Mouse (Mus musculus) midbrain, embryonic 11.5 days (tissue): ENCODE measurements around the gene Gm973. TPM values are rescaled to one million over a fixed set of nuclear protein-coding genes. Genes with fewer than 3 reads are reported as not detected.

Source experiments
- ATAC-seq: fragments of 200-750 bp; cut with Nextera tagmentation; 2 replicates; pipeline ENCODE4 v1.8.0; 2017; ENCODE audit warnings: moderate TSS enrichment, moderate library complexity; ENCODE audit not compliant: low FRiP score
- DNase-seq: peaks from one replicate; pipeline ENCODE4 v3.0.0; 2015; ENCODE audit warnings: low spot score; ENCODE audit errors: missing footprints
- H3K27ac ChIP-seq: fragments of 300-500 bp; sonication (generic); 2 replicates; pipeline ENCODE4 v1.5.1; 2014; ENCODE audit warnings: low read depth, low read length
- H3K27me3 ChIP-seq: fragments of 300-500 bp; sonication (generic); 2 replicates; pipeline ENCODE4 v1.6.1; 2014; ENCODE audit warnings: mild to moderate bottlenecking, low read length, moderate library complexity, mixed read lengths; ENCODE audit not compliant: control insufficient read depth, insufficient read depth
- H3K36me3 ChIP-seq: fragments of 300-500 bp; sonication (generic); 2 replicates; pipeline ENCODE4 v1.6.1; 2014; ENCODE audit warnings: mild to moderate bottlenecking, low read length, moderate library complexity, mixed read lengths; ENCODE audit not compliant: control insufficient read depth, insufficient read depth
- H3K4me1 ChIP-seq: fragments of 300-500 bp; sonication (generic); 2 replicates; pipeline ENCODE4 v1.6.1; 2014; ENCODE audit warnings: low read length; ENCODE audit not compliant: control insufficient read depth, insufficient read depth
- H3K4me2 ChIP-seq: fragments of 300-500 bp; sonication (generic); 2 replicates; pipeline ENCODE4 v1.6.1; 2014; ENCODE audit warnings: mild to moderate bottlenecking, moderate library complexity
- H3K4me3 ChIP-seq: fragments of 300-500 bp; sonication (generic); 2 replicates; pipeline ENCODE4 v1.5.1; 2014; ENCODE audit warnings: low read depth, low read length
- H3K9ac ChIP-seq: fragments of 300-500 bp; sonication (generic); 2 replicates; pipeline ENCODE4 v1.6.1; 2014; ENCODE audit warnings: low read length
- H3K9me3 ChIP-seq: fragments of 300-500 bp; sonication (generic); 2 replicates; pipeline ENCODE4 v1.6.1; 2016; ENCODE audit warnings: low read length; ENCODE audit not compliant: control insufficient read depth
- WGBS: fragments of 180-500 bp; shearing (Covaris S2); extraction: QIAGEN DNeasy Blood & Tissue Kit; methylation state at CpG from one replicate; pipeline ENCODE4 v1.1.7; 2014; 5-methylcytosine and 5-hydroxymethylcytosine counted together
- polyA plus RNA-seq: library from polyadenylated mRNA; unstranded; fragments of >200 nt; fragmentation: Nextera tagmentation; extraction: Ambion mirVana; gene quantifications from 2 replicates; pipeline ENCODE4 v1.2.1, GENCODE M21; 2014

Gm973 gene
- polyA plus RNA-seq, 1 experiment from 2014 or later = 7.0 TPM

DNA sequence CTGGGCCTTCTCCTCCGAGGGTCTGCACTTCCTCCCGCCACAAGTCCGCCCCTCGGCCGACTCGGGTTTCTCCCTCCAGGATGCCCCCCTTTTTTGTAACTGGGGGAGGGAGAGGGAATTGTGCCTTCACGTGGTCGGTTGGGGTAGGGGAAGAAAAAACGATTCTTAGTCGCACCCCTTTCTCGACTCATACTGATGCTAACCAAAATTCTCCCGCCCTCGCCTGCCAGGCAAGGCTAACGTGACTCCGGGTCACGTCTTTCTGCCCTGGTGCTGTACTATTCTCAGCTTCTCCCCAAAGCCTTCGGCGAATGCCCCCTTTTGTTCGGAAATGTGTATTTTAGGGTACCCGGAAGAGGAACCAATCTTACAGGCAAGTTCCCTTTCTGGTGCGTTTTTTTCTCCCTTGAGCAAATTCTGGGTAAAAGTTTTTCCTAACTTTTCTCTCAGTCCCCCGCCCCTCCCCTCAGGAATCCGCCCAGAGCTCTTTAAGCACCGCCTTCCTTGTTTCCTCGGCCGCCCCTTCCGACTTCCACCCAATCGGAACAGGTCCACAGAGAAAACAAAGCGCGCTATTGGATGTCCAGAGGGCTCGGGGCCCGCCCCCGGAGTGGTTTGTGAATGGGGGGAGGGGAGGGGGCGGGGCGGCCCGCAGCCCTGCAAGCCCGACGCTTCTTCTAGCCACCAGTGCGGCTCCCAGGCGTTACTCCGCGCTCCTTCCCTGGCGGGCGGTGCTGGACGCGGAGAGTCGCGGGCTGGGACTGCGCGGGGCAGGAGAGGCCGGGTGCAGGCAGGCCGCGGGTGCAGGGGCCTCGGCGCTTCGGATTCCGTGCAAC lies 34.4 kb upstream of the Gm973 start:
- Histone ChIP-seq H3K27ac (peak overlapping the region; percentile 31), H3K36me3 (no peaks in the 10 kb centered on the region), H3K4me1 (peaks cover 38% of the 10 kb centered on the region), H3K27me3 (peaks cover 3% of the 10 kb centered on the region), H3K4me3 (peak overlapping the region; percentile 54), H3K4me2 (peak overlapping the region; percentile 79), H3K9ac (peak overlapping the region; percentile 62), H3K9me3 (no peaks in the 10 kb centered on the region)
- DNase-seq (peak; percentile 98), ATAC-seq (peak; percentile 93)
- WGBS = under 1% methylated on average over 57 of the region's 57 CpGs

DNA sequence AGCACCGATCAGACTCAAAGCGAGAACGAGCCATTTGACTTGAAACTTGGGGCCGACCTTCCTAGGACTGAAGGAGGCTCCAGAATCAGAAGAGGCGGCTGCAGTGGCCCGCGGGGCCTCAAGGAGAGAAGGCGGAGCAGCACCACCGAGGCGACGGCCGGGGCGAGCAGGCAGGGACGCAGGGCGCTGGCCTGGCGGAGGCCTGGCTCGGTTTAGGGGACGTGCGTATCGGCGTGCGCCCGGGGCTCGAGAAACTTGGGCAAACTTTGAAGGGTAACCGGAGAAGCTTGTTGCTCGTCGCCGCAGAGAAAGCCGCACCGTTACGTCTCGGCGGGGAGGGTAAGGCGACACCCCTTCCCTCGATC lies 33.8 kb upstream of the Gm973 start, which contains the start of gene Fzd7:
Gene Fzd7, plus strand, starts transcription at position 94 of the 365 bp plus-strand sequence.
- under 1% methylated on average over 35 of the region's 35 CpGs for WGBS
- peaks cover 3% of the 10 kb centered on the region for H3K27me3 ChIP-seq

DNA sequence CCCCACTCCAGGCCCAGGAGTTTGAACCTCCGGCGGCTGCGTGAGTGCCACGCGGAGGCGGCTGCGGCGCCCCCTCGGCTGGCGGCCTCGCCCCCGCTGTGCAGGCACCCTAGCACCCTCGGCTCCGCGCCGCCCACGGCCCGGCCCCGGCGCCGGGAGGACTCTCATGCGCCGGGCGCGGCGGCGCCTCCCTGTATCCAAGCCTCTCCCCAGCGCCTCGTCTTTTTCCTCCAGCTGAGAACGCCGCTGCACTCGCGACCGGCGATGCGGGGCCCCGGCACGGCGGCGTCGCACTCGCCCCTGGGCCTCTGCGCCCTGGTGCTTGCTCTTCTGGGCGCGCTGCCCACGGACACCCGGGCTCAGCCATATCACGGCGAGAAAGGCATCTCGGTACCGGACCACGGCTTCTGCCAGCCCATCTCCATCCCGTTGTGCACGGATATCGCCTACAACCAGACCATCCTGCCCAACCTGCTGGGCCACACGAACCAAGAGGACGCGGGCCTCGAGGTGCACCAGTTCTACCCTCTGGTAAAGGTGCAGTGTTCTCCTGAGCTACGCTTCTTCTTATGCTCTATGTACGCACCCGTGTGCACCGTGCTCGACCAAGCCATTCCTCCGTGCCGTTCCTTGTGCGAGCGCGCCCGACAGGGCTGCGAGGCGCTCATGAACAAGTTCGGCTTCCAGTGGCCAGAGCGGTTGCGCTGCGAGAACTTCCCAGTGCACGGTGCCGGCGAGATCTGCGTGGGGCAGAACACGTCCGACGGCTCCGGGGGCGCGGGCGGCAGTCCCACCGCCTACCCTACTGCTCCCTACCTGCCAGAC lies 33.2 kb upstream of the Gm973 start:
- H3K9ac ChIP-seq = peak overlapping the region; percentile 62
- peaks cover 3% of the 10 kb centered on the region for H3K27me3 ChIP-seq
- H3K4me3 ChIP-seq = peak overlapping the region; percentile 54
- H3K27ac ChIP-seq = no peak overlapping the region
- under 1% methylated on average over 79 of the region's 88 CpGs for WGBS
- peak overlapping the region; percentile 79 for H3K4me2 ChIP-seq
- no peaks in the 10 kb centered on the region for H3K9me3 ChIP-seq
- H3K4me1 ChIP-seq = peaks cover 46% of the 10 kb centered on the region
- no peaks in the 10 kb centered on the region for H3K36me3 ChIP-seq
- peak; percentile 96 for DNase-seq
- ATAC-seq = peak; percentile 4

More for the DNA sequence above, 33.8 kb upstream of the Gm973 start, which contains the start of gene Fzd7:
- Histone ChIP-seq H3K9ac (peak within 1 kb of the TSS; percentile 62), H3K4me3 (peak within 1 kb of the TSS; percentile 54), H3K27ac (peak within 1 kb of the TSS; percentile 31), H3K36me3 (no peaks in the 10 kb centered on the region), H3K4me2 (peak within 1 kb of the TSS; percentile 79), H3K4me1 (peaks cover 41% of the 10 kb centered on the region), H3K9me3 (no peaks in the 10 kb centered on the region)
- DNase-seq = no peak
- ATAC-seq = peak; percentile 50

DNA sequence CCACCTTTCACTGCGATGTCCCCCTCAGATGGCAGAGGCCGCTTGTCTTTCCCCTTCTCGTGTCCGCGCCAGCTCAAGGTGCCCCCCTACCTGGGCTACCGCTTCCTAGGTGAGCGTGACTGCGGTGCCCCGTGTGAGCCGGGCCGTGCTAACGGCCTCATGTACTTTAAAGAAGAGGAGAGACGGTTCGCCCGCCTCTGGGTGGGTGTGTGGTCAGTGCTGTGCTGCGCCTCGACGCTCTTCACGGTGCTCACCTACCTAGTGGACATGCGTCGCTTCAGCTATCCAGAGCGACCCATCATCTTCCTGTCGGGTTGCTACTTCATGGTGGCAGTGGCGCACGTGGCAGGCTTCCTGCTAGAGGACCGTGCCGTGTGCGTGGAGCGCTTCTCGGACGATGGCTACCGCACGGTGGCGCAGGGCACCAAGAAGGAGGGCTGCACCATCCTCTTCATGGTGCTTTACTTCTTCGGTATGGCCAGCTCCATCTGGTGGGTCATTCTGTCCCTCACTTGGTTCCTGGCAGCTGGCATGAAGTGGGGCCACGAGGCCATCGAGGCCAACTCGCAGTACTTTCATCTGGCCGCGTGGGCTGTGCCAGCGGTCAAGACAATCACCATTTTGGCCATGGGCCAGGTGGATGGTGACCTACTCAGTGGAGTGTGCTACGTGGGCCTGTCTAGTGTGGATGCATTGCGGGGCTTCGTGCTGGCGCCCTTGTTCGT lies 32.4 kb upstream of the Gm973 start:
- Histone ChIP-seq H3K27ac (no peak overlapping the region), H3K4me2 (peak overlapping the region; percentile 79), H3K36me3 (no peaks in the 10 kb centered on the region), H3K9ac (peak overlapping the region; percentile 62), H3K9me3 (no peaks in the 10 kb centered on the region), H3K4me3 (peak overlapping the region; percentile 54), H3K4me1 (peaks cover 54% of the 10 kb centered on the region), H3K27me3 (peaks cover 3% of the 10 kb centered on the region)
- ATAC-seq (peak; percentile 36), DNase-seq (peak; percentile 98)
- under 1% methylated on average over 46 of the region's 46 CpGs for WGBS

DNA sequence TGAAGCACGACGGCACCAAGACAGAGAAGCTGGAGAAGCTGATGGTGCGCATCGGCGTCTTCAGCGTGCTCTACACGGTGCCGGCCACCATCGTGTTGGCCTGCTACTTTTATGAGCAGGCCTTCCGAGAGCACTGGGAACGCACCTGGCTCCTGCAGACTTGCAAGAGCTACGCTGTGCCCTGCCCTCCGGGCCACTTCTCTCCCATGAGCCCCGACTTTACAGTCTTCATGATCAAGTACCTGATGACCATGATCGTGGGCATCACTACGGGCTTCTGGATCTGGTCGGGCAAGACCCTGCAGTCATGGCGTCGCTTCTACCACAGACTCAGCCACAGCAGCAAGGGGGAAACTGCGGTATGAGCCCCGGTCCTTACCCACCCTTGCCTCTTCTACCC lies 31.8 kb upstream of the Gm973 start:
- H3K27ac ChIP-seq = peak overlapping the region; percentile 78
- DNase-seq (peak; percentile 95), ATAC-seq (no peak)
- H3K9me3 ChIP-seq = no peaks in the 10 kb centered on the region
- 5% methylated on average over 21 of the region's 21 CpGs for WGBS
- H3K36me3 ChIP-seq = no peaks in the 10 kb centered on the region
- peaks cover 54% of the 10 kb centered on the region for H3K4me1 ChIP-seq
- peak overlapping the region; percentile 54 for H3K4me3 ChIP-seq
- H3K9ac ChIP-seq = peak overlapping the region; percentile 54
- peaks cover 3% of the 10 kb centered on the region for H3K27me3 ChIP-seq
- peak overlapping the region; percentile 79 for H3K4me2 ChIP-seq

DNA sequence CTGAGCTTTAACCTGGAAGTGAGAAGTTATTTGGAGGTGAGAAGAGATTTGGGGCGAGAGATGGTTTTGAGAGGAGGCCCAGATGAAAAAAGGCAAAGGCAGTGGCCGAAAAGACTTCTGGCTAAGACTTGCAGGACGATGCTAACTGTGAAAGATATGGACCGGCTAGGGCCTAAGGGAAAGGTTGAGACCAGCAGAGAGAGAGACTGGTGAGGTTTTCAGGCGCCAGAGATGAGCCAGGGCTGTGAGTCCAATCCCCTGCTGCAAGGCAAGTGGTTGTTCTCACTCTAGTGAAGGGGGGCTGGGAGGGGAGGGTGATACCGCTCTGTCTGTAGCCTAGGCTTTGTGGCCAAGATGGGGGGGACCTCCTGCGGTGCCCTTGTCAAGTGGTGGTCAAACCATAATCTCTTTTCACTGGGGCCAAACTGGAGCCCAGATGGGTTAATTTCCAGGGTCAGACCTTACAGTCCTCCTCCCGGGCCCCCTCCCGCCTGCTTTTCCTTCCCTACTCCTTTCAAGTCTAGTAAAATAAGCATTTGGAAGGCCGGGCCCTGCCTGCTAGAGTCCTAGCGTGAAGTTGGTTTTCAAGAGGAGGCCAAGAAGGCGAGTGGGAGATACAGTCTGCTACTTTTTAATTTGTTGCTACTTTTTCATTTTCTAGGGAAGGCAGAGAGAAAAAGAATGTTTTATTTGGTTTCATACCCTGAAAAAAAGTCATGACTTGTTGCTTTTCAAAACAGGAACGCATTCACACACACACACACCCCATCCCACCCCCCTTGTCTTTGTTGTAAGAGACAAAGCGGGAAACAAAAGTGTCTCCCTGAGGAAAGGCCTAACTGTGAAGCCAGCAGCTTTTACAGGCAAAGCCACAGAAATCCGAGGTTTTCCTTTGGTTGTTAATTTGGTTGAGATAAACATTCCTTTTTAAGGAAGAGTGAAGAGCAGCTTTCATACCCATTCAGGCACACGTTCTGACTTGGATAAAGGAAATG lies 31.0 kb upstream of the Gm973 start:
- Histone ChIP-seq H3K4me2 (peak overlapping the region; percentile 79), H3K27ac (peak overlapping the region; percentile 78), H3K9ac (peak overlapping the region; percentile 54), H3K36me3 (no peaks in the 10 kb centered on the region), H3K9me3 (no peaks in the 10 kb centered on the region), H3K4me3 (peak overlapping the region; percentile 54), H3K4me1 (peaks cover 54% of the 10 kb centered on the region), H3K27me3 (peaks cover 3% of the 10 kb centered on the region)
- DNase-seq = peak; percentile 97
- peak; percentile 33; the same call in 1 of the 2 replicates for ATAC-seq
- 2% methylated on average over 16 of the region's 16 CpGs for WGBS

DNA sequence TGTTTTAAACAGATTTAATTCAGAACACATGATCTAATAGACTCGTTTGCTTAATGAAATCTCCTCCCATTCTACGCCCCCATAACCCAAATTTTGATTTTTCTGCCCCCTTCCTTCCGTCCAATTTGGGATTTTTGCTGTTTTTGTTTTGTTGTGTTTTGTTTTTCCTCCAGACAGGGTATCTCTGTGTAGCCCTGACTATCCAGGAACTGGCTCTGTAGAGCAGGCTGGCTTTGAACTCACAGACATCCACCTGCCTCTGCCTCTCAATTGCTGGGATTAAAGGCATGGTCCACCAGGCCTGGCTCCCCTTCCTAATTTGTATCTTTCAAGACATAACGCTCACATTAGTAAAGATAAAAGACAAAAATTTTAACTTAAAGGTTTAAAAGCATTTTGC lies 30.3 kb upstream of the Gm973 start:
- DNase-seq (peak; percentile 91), ATAC-seq (no peak)
- 27% methylated on average over 4 of the region's 4 CpGs for WGBS
- Histone ChIP-seq H3K4me2 (peak overlapping the region; percentile 79), H3K9me3 (no peaks in the 10 kb centered on the region), H3K4me3 (peak overlapping the region; percentile 54), H3K9ac (peak overlapping the region; percentile 54), H3K27ac (peak overlapping the region; percentile 78; the same call in 1 of the 2 replicates), H3K36me3 (no peaks in the 10 kb centered on the region), H3K27me3 (peaks cover 3% of the 10 kb centered on the region; the same call in 1 of the 2 replicates), H3K4me1 (peaks cover 48% of the 10 kb centered on the region)
